Comparison of ENCODE assay signal across 21 mouse cellular contexts in genomic region chr11:94986435-94986834, GRCm38 (mm10). TPM values are rescaled to one million over a fixed set of nuclear protein-coding genes. Genes with fewer than 3 reads are reported as not detected.
"Had no signal": no experiment of that assay in that cellular context is flagged by ENCODE, and none has a peak within 500 bp of the region (broad histone marks: within the 10 kb centered on the region; RNA-seq: fewer than 3 reads in every experiment).

No protein-coding gene starts in this region.

- H3K4me2 ChIP-seq: liver, embryonic 11.5 days; liver, embryonic 15.5 days; midbrain, embryonic 15.5 days; neural tube, embryonic 12.5 days had no signal

- H3K36me3 ChIP-seq: limb, embryonic 10.5 days; liver, embryonic 15.5 days; midbrain, embryonic 15.5 days; neural tube, embryonic 12.5 days had no signal

- DNase-seq: kidney, adult 9 months; kidney, postnatal 36 days; lung, adult 2 months; lung, postnatal 36 days; spleen, adult 18-20 months had no signal

- H3K9ac ChIP-seq: liver, embryonic 15.5 days; midbrain, embryonic 15.5 days; neural tube, embryonic 12.5 days had no signal

- H3K4me3 ChIP-seq: limb, embryonic 10.5 days; liver, embryonic 15.5 days; midbrain, embryonic 15.5 days; neural tube, embryonic 12.5 days had no signal

- H3K27me3 ChIP-seq: liver, embryonic 15.5 days; midbrain, embryonic 15.5 days; neural tube, embryonic 12.5 days had no signal

- H3K9me3 ChIP-seq: limb, embryonic 10.5 days; liver, embryonic 15.5 days; midbrain, embryonic 15.5 days; neural tube, embryonic 12.5 days had no signal

- H3K27ac ChIP-seq: kidney, postnatal 0 days; limb, embryonic 10.5 days; liver, embryonic 15.5 days; midbrain, embryonic 15.5 days; neural tube, embryonic 12.5 days had no signal

- ATAC-seq: intestine, postnatal 0 days; lung, postnatal 0 days; midbrain, embryonic 15.5 days had no signal

RNA-seq across cellular contexts. Expression of gene Sgca, which starts 10.3 kb away (rescaled TPM):
- total RNA-seq: left cerebral cortex, adult 18-20 months; megakaryocyte progenitor cell, adult 5-6 weeks; monocyte, adult 5-6 weeks; neutrophil, adult 5-6 weeks had no signal
- polyA plus RNA-seq: midbrain, embryonic 15.5 days had no signal

RNA-seq across cellular contexts. Expression of gene Hils1, which starts 19.0 kb away (rescaled TPM):
- total RNA-seq: layer of hippocampus, adult 18-20 months; layer of hippocampus, postnatal 14 days; left cerebral cortex, adult 18-20 months; left cerebral cortex, postnatal 10 days; megakaryocyte progenitor cell, adult 5-6 weeks; neutrophil, adult 5-6 weeks had no signal
- polyA plus RNA-seq: intestine, postnatal 0 days; kidney, postnatal 0 days; limb, embryonic 10.5 days; liver, embryonic 11.5 days; liver, embryonic 15.5 days; lung, adult 2 months; lung, postnatal 0 days; midbrain, embryonic 15.5 days; neural tube, embryonic 12.5 days; stomach, embryonic 14.5 days had no signal

RNA-seq across cellular contexts. Expression of gene Col1a1, which starts 50.4 kb away (rescaled TPM):
- total RNA-seq: megakaryocyte progenitor cell, adult 5-6 weeks; monocyte, adult 5-6 weeks; neutrophil, adult 5-6 weeks had no signal
